Mouse (Mus musculus) G1E (cell line): Measurements from ENCODE around the gene Sparc. TPM values are rescaled to one million over a fixed set of nuclear protein-coding genes. Genes with fewer than 3 reads are reported as not detected.

Source experiments
- ATAC-seq: 2 replicates; pipeline ENCODE4 v1.8.0; 2016; ENCODE audit warnings: mild to moderate bottlenecking; ENCODE audit not compliant: insufficient number of reproducible peaks, poor library complexity, low FRiP score, severe bottlenecking; ENCODE audit errors: extremely low read depth
- DNase-seq: peaks from one replicate; pipeline ENCODE4 v3.0.0; 2012; ENCODE audit warnings: low spot score
- H3K27me3 ChIP-seq: 2 replicates; pipeline ENCODE4 v1.6.1; 2012; ENCODE audit warnings: mild to moderate bottlenecking, low read length, inconsistent platforms; ENCODE audit not compliant: insufficient read depth
- H3K36me3 ChIP-seq: replicated peaks from 2 replicates; pipeline ENCODE3; 2012; ENCODE audit warnings: mild to moderate bottlenecking, inconsistent platforms
- H3K4me1 ChIP-seq: 2 replicates; pipeline ENCODE4 v1.6.1; 2012; ENCODE audit warnings: low read depth, low read length, inconsistent platforms, mixed read lengths; ENCODE audit not compliant: insufficient read depth
- H3K4me3 ChIP-seq: 2 replicates; pipeline ENCODE4 v1.5.1; 2012; ENCODE audit warnings: low read depth, mild to moderate bottlenecking, inconsistent platforms, low read length, moderate library complexity, mixed read lengths
- H3K9me3 ChIP-seq: replicated peaks from 2 replicates; pipeline ENCODE4 v1.6.1; 2012; ENCODE audit warnings: inconsistent platforms
- CTCF ChIP-seq: IDR thresholded peaks from 2 replicates; pipeline ENCODE4 v1.5.1; 2012; ENCODE audit warnings: low read depth, low read length, inconsistent platforms, mixed read lengths
- GATA1 ChIP-seq: IDR thresholded peaks from 2 replicates; pipeline ENCODE4 v1.6.1; 2012; ENCODE audit warnings: borderline replicate concordance, low read length, inconsistent platforms, mixed read lengths
- GATA2 ChIP-seq: IDR thresholded peaks from 2 replicates; pipeline ENCODE4 v1.6.1; 2012; ENCODE audit warnings: low read depth, low read length, inconsistent platforms, borderline replicate concordance
- POLR2AphosphoS5 ChIP-seq: IDR thresholded peaks from 2 replicates; pipeline ENCODE4 v1.6.1; 2012; ENCODE audit warnings: low read depth, low read length, inconsistent platforms; ENCODE audit not compliant: insufficient replicate concordance
- TAL1 ChIP-seq: conservative IDR thresholded peaks from 2 replicates; pipeline ENCODE4 v1.6.1; 2012; ENCODE audit warnings: low read depth, low read length, inconsistent platforms, mixed read lengths
- polyA plus RNA-seq: library from polyadenylated mRNA; stranded (reverse); fragments of >175 nt; gene quantifications from 2 replicates; pipeline ENCODE4 v1.2.3, GENCODE M21; 2012
- total RNA-seq, 2 experiments: library from RNA; stranded (forward) in 1 of 2; stranded (reverse) in 1 of 2; fragments of 200-1000 nt in 1 of 2; fragments of >200 nt in 1 of 2; fragmentation: Nextera tagmentation in 1 of 2; gene quantifications; 2 replicates each; pipeline ENCODE4 v1.2.3; 2014 to 2017

The Sparc gene
- total and polyA plus RNA-seq, 3 experiments, result 0.82 TPM; not detected in 2

DNA sequence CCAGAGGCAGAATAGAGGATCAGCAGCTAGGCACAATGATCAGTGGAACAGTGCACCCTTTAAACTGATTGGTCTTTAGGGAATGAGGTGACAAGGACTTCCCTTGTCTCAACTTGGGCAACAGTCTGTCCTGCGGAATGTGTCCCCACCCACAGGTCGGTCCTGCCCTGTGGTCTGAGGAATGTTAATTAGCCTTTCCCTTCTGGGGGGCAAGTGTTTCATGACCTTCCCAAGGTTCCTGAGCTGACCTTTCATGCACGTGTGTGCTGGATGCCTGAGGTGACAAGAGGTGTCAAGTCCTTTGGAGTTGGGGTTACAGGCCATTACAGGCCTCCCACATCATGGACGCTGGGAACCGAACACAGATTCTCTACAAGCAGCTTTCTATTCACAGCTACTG lies 16.7 kb upstream of the Sparc start:
- no peak for ATAC-seq
- no peaks in the 10 kb centered on the region for H3K4me1 ChIP-seq
- H3K9me3 ChIP-seq, result no peaks in the 10 kb centered on the region
- H3K36me3 ChIP-seq, result peaks cover 31% of the 10 kb centered on the region
- no peak overlapping the region for H3K4me3 ChIP-seq
- H3K27me3 ChIP-seq, result peaks cover 9% of the 10 kb centered on the region
- no peak for DNase-seq
- TF ChIP-seq TAL1 (no peak), GATA1 (no peak), CTCF (no peak), POLR2AphosphoS5 (no peak), GATA2 (no peak)

DNA sequence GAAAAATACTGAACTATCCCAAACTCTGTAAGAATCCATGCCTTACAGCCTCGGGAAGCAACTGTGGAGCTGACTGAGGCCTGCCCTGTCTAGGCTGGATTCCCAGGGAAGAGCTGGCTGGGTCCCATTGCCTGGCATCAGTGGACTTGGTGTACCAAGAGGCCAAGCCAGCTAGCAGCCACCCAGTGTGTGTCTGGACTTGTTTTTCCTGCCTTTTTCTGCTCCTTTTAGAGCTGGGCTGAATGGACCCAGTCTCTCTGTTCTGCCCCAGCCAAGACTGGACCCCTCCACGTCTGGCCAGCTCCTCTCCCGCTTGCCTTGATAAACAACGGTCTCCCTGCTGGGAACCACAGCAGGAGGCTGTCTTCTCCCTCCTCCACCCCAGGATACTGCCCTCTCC lies 15.0 kb upstream of the Sparc start:
- H3K27me3 ChIP-seq, result peaks cover 10% of the 10 kb centered on the region
- no peak for TF ChIP-seq POLR2AphosphoS5
- no peak for TF ChIP-seq GATA1
- no peak for TF ChIP-seq CTCF
- TF ChIP-seq TAL1, result no peak
- no peak for TF ChIP-seq GATA2
- no peaks in the 10 kb centered on the region for H3K9me3 ChIP-seq
- H3K36me3 ChIP-seq, result peaks cover 15% of the 10 kb centered on the region
- no peak for DNase-seq
- H3K4me1 ChIP-seq, result no peaks in the 10 kb centered on the region
- no peak for ATAC-seq
- H3K4me3 ChIP-seq, result no peak overlapping the region

DNA sequence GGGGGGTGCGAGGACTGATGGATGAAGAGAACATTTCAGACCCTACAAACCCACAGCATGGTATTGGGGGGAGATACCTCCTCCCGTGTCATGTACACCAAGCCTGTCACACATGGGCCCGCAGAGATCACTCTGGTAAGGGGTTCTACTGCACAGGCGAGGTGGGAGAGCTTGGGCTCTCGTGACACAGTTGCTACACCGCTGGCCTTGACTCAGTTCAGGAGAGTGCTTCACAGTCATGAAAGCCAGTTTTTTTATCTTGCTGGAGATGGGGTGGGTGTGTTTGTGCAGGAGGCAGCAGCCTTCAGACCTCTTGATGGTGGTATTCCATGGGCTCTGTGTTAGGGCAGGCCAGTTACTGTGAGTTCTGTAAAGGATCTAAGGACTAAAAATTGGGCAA lies 13.1 kb upstream of the Sparc start:
- ATAC-seq (no peak), DNase-seq (no peak)
- H3K27me3 ChIP-seq, result peaks cover 11% of the 10 kb centered on the region
- H3K9me3 ChIP-seq, result no peaks in the 10 kb centered on the region
- H3K4me3 ChIP-seq, result no peak overlapping the region
- no peaks in the 10 kb centered on the region for H3K4me1 ChIP-seq
- no peaks in the 10 kb centered on the region for H3K36me3 ChIP-seq
- TF ChIP-seq CTCF (no peak), POLR2AphosphoS5 (no peak), GATA1 (no peak), TAL1 (no peak), GATA2 (no peak)

DNA sequence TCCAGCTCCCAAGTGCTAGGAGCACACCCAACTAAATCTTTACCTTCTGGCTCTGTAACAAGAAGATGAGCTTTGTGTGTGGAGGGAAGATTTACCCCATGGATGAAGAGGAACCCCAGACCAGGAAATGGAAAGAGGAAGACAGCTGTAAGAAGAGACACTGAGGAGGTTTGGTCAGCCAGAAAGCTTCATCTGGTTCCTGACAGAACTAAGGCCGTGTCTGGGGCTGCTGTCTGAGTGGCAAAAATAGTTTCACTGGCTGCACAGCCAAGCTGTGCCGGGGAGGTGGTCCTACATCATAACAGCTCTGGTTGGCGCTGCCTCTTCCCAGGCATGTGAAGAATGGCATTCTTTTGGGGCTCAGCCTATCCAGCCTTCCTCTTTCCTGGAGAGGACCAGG lies 10.0 kb upstream of the Sparc start:
- H3K4me1 ChIP-seq, result no peaks in the 10 kb centered on the region
- H3K4me3 ChIP-seq, result no peak overlapping the region
- H3K36me3 ChIP-seq, result no peaks in the 10 kb centered on the region
- H3K27me3 ChIP-seq, result peaks cover 15% of the 10 kb centered on the region
- no peak for ATAC-seq
- H3K9me3 ChIP-seq, result no peaks in the 10 kb centered on the region
- DNase-seq, result no peak
- no peak for TF ChIP-seq GATA2
- TF ChIP-seq GATA1, result no peak
- no peak for TF ChIP-seq CTCF
- no peak for TF ChIP-seq TAL1
- no peak for TF ChIP-seq POLR2AphosphoS5

DNA sequence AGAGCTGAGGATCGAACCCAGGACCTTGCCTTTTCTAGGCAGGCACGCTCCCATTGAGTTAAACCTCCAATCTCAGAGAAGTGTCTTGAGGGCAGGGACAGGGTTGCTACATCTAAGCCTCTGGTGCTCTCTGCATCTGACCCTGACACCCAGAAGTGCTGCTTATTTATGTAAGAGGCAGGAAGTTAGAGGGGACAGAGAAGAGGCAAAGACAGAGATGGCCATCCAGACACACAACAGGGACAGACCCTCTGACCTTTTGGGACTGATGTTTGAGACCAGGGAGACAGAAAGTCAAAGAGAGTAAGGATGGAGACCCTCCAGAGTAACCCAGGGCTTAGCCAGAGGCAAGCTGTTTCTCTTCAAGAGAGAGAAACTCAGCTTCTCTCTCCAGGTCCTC lies 7.0 kb upstream of the Sparc start:
- no peak overlapping the region for H3K4me3 ChIP-seq
- DNase-seq (no peak), ATAC-seq (no peak)
- H3K36me3 ChIP-seq, result no peaks in the 10 kb centered on the region
- H3K27me3 ChIP-seq, result peaks cover 17% of the 10 kb centered on the region
- TF ChIP-seq GATA2 (no peak), POLR2AphosphoS5 (no peak), GATA1 (no peak), CTCF (no peak), TAL1 (no peak)
- no peaks in the 10 kb centered on the region for H3K9me3 ChIP-seq
- H3K4me1 ChIP-seq, result no peaks in the 10 kb centered on the region

DNA sequence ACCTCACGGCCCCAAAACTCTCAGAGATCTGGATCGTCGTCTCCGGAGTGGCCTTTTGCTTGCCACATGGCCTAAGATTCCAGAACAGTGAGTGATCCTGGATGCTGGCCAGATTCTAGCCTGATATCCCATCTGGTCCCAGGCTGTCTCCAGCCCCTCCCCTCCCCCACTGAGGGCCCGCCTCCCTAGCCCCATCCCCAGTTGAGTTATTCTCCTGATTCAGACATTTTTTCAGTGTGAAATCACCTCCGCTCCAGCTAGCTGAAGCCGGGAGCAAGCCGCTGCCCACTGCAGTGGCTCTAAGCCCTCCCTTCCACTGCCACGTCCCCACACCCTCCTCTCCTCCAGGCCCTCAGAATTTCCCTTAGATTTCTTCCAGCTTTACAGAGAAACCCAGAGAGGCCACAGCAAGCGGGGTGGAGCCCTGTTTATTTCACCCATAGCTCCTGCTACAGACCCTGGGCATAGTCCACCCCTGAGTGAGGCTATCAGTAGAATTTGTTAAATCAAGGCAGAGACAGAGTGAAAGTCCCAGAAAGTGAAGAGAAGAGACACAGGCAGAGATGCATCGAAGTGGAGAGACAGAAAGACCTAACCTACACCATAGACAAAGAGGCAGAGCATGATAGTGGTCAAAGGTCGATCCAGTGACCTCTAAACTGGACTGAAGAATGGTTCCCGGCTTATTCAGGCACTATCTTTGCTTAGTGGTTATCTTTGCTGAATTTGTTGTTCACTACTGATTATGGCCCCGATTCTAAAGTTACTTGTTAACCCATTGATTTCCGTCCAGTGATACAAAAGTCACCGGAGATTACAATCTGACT lies 5.4 kb upstream of the Sparc start:
- Histone ChIP-seq H3K4me3 (no peak overlapping the region), H3K9me3 (no peaks in the 10 kb centered on the region), H3K4me1 (no peaks in the 10 kb centered on the region), H3K27me3 (peaks cover 27% of the 10 kb centered on the region), H3K36me3 (no peaks in the 10 kb centered on the region)
- ATAC-seq, result no peak
- no peak for TF ChIP-seq TAL1
- TF ChIP-seq CTCF, result no peak
- no peak for TF ChIP-seq GATA1
- TF ChIP-seq GATA2, result no peak
- no peak for TF ChIP-seq POLR2AphosphoS5
- no peak for DNase-seq
